Mouse (Mus musculus) lung, adult 18-20 months (tissue): ENCODE measurements around the gene Sub1.

Experiments
- DNase-seq, 2 experiments: peaks; one replicate each; pipeline ENCODE4 v3.0.0; 2022; ENCODE audit warnings: mixed read lengths in 2 of 2

The Sub1 gene

DNA sequence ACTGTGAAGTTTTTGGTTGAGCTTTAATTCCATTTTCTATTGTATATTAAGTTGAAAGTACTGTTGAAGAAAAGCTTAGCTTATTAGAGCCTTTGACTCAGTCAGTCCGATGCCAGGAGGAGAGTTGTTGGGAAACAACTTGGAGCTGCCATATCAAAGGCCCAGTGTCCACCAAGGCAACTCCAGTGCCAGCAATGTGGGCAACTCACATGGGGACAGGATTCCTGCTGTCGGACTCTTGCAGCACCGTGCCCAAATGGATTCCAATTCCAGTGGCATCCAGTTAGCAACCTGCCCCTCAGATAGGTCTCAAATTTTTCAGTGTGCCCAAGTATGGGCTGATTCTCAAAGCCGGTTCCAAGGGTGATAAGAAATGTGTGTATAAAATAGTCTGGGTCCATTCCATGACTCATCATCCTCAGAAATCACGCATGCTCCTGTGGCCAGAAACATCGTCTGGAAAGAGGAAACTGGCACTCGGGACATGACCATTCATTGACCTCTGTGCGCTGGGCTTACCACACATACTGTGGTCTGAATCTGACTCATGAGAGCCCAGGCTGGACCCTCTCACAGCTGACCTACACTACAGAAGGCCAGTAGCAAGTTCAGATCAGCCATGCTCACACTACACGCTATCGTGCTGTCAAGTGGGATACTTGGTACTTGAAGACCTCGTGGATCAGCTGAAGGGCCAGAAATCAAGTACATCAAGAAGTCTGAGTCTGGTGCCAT is 32.8 kb downstream of the Sub1 start:
- DNase-seq: no peak

DNA sequence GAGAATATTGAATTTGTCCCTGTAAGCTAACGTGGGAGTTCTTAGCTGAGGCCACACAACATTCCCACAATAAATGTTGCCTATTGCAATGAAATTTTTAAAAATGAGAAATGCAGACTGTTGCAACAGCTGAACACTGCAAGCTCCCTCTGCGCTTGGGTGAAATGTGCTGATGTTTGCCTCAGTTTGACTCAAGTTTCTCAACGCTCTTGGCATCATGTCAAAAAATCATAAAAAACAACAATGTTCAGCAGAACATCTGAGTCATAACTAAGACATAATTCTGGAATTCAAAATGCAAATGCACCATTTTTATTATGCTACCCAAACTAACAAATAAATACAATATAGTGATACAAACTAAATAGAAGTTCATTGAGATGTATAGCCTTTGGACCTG is 37.1 kb downstream of the Sub1 start:
- no peak for DNase-seq

DNA sequence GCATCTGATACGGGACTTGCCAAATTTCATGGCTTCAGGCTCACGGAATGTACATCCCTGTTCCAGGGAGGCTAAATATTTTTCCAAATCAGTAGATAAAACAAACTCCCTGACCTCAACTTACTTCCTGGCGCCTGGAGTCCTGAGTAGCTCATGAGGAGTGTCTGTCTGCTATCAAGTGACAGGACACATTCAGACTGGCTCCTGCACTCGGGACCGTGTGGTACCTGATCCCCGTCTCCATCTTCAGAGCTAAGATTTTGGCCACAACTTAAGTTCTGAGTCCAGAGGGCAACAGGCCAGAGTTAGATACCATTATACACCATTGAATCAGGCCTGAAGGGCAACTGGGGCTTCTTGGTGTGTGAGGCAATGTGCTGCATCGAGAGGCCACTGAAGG is 40.7 kb downstream of the Sub1 start:
- no peak for DNase-seq

DNA sequence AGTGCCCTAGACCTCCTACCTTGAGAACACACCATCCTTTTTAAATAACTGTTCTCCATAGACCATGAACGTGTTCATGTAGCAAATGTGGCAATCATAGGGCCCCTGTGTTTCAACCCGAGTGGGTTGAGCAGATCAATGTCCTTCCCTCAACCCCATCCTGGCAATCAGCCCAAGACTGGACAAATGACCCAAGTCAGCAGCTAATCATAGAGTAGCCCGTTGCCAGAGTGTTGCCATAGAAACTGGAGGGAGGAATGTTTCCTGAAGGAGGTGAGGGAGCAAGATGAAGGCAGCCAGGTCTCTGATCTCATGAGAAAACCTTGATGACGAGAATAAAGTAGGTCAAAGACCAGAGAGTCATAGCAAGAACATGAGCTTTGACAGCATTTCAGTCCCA is 42.6 kb downstream of the Sub1 start:
- no peak for DNase-seq

DNA sequence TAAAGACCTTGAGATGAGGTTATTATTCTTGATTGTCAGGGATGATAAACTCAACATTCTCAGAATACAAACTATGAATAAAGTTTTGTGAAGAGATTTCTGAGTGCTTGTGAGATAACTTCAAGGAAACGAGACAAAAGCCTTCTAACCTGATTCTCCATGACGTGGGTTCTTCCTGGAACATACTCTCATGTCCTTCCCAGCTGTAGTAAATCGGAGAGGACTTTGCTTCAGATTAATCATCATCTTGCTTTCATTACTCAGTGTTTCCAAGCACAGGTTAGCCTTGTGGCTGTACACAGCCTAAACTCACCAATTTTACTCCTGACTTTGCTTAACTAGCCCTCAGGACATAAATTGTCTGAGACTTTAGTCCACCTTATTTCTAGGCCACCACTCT is 44.6 kb downstream of the Sub1 start:
- no peak for DNase-seq

DNA sequence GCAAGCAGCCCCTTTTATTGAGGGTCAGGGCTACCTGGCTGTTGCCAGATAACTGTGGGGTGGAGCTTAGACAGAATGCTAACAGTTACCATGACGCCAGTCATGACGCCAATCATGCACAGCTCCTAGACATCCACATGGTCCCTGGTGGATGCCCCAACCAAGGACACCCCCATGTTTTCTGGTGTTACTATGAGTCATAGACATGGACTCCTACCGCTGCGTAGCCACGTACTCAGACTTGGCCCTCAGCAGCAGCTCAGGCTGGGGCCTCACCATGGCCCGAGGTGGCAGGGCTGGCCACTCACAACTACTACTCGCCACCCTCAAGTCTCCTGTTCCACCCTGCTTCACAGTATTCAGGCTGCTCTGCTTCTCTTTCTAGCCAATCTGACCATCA is 45.6 kb downstream of the Sub1 start:
- no peak for DNase-seq

DNA sequence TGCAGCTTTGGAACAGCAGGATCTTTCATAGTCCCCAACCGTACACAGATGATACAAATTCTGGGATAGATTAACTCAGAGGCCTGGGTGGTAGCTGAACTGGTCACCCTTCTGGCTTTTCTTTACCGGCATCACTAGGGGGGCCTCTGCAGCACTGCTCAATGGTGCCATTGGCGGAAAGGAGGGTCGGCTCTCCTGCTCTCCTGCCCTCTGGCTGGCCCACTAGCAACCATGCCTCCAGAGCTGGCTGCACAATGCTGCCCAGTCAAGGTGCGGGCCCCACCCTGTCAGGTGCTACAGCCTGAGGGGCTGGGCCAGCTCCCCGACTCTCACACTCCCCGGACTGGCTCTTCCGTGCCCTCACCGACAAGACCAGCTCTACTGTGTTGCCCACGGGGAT is 46.6 kb downstream of the Sub1 start:
- no peak for DNase-seq

DNA sequence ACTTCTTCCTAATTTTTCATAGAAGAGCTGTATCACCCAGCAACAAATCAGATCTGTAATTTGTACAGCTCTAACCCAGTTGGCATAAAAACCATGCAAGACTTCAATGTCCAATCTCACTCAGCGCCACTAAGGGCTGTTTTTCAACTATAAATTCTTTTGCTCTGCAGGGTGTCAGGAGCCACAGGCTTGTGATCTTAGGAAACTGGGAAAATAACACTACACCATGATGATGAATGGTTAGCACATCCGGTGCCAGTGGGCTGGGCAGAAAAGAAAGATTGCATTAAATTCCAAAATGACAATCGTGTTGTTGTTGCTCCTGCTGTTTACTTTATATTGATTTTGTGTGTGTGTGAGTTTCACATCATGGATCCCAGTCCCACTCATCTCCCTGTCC is 47.3 kb downstream of the Sub1 start:
- no peak for DNase-seq

DNA sequence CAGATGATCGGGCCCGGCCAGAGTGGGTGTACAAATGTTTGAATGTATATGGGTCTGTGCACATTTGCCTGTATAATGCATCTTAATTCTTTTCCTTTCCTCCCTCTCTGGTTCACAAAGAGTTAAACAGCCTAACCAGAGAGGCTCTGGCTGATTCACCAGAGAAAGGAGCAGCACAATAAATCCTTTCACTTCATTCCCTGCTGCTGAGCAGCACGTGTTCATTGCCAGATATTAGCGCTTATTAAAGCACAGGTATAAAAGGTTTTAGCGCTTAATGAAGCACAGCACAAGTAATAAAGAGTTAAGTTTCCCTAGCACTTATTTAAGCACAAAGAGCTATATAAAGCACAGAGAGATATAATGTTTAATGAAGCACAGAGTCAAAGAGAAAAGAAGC is 55.9 kb downstream of the Sub1 start:
- DNase-seq: no peak
